Mouse (Mus musculus) ES-Bruce4 (cell line): ENCODE results near the gene Dact2. TPM values are rescaled to one million over a fixed set of nuclear protein-coding genes. Genes with fewer than 3 reads are reported as not detected.

ENCODE experiments used
- H3K27ac ChIP-seq: 2 replicates; pipeline ENCODE4 v1.5.1; 2012; ENCODE audit warnings: low read length, inconsistent platforms; ENCODE audit not compliant: insufficient read depth
- H3K27me3 ChIP-seq: 2 replicates; pipeline ENCODE4 v1.6.1; 2012; ENCODE audit warnings: mild to moderate bottlenecking, low read length, inconsistent platforms; ENCODE audit not compliant: control insufficient read depth, poor library complexity, insufficient read depth, severe bottlenecking
- H3K36me3 ChIP-seq: 2 replicates; pipeline ENCODE4 v1.6.1; 2012; ENCODE audit warnings: inconsistent platforms, mild to moderate bottlenecking, low read length, moderate library complexity; ENCODE audit not compliant: control insufficient read depth, poor library complexity, insufficient read depth, severe bottlenecking
- H3K4me1 ChIP-seq: one replicate; pipeline ENCODE4 v1.8.1; 2011; ENCODE audit warnings: low read length; ENCODE audit not compliant: control insufficient read depth, insufficient read depth
- H3K4me3 ChIP-seq: 2 replicates; pipeline ENCODE4 v1.5.1; 2011; ENCODE audit warnings: low read depth, mild to moderate bottlenecking, low read length
- H3K9ac ChIP-seq: 2 replicates; pipeline ENCODE4 v1.6.1; 2012; ENCODE audit warnings: low read depth, mild to moderate bottlenecking, inconsistent platforms; ENCODE audit not compliant: poor library complexity, severe bottlenecking
- H3K9me3 ChIP-seq: replicated peaks from 2 replicates; pipeline ENCODE4 v1.6.1; 2012; ENCODE audit warnings: mild to moderate bottlenecking, low read length, inconsistent platforms; ENCODE audit not compliant: control insufficient read depth, poor library complexity, insufficient read depth, severe bottlenecking
- CTCF ChIP-seq: IDR thresholded peaks from one replicate; pipeline ENCODE4 v1.8.1; 2011; ENCODE audit warnings: low read depth, low read length
- EP300 ChIP-seq: IDR thresholded peaks from 2 replicates; pipeline ENCODE4 v1.6.1; 2011; ENCODE audit warnings: low read depth, low read length; ENCODE audit not compliant: insufficient read depth
- POLR2A ChIP-seq: IDR thresholded peaks from one replicate; pipeline ENCODE4 v1.8.1; 2011; ENCODE audit warnings: low read length; ENCODE audit not compliant: insufficient read depth
- polyA plus RNA-seq: library from polyadenylated mRNA; stranded (reverse); fragments of >200 nt; gene quantifications from 2 replicates; pipeline ENCODE4 v1.2.4, GENCODE M21; 2011; ENCODE audit warnings: low read depth; ENCODE audit not compliant: missing spikeins, insufficient read depth, insufficient read length

Gene Dact2
- polyA plus RNA-seq, 1 experiment, result 15.8 TPM

DNA sequence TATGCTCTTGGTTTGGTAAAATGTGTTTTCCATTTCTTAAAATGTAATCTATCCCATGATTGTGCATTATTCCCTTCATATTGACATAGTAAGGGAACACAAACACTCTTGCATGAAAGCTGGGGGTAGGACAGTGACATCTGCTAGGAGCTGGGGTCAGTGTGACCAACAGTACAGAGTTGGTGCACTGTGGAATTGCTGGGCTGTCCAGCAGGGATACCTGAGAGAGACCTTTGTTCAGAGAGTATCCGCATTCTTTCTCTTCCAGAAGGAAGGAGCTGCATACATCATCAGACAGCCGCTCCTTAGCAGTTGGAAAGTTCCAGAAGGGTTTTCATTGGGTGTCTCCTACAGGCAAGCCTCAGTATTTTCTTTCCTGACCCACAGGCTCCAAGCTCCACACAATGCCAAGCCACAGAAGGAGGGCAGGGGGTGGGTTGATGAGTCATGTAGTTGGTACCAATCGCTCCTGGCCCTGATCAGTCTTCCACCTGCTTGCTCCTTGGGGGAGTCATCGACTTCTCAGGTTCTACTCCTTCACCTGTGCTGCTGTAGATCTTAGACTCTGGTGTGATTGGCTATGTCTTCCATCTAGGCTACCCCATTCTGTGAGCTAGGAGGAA, 19.8 kb downstream of the Dact2 start:
- Histone ChIP-seq H3K4me3 (no peak overlapping the region), H3K36me3 (no peaks in the 10 kb centered on the region), H3K27me3 (no peaks in the 10 kb centered on the region), H3K4me1 (no peaks in the 10 kb centered on the region), H3K9me3 (no peaks in the 10 kb centered on the region), H3K9ac (no peak overlapping the region), H3K27ac (no peak overlapping the region)
- no peak for TF ChIP-seq CTCF
- no peak for TF ChIP-seq POLR2A
- TF ChIP-seq EP300, result no peak

- H3K36me3 ChIP-seq, result no peaks in the 10 kb centered on the region
- no peaks in the 10 kb centered on the region for H3K4me1 ChIP-seq
- TF ChIP-seq EP300 (no peak), CTCF (no peak), POLR2A (no peak)
- H3K27me3 ChIP-seq, result no peaks in the 10 kb centered on the region
- no peak overlapping the region for H3K4me3 ChIP-seq
- H3K9ac ChIP-seq, result no peak overlapping the region
- no peak overlapping the region for H3K27ac ChIP-seq
- H3K9me3 ChIP-seq, result no peaks in the 10 kb centered on the region
These were observed 20.4 kb downstream of the Dact2 start for GRCm38 (mm10) chr17:14183717-14184116.

GRCm38 (mm10) chr17:14182860-14183259, 21.2 kb downstream of the Dact2 start:
- no peaks in the 10 kb centered on the region for H3K9me3 ChIP-seq
- TF ChIP-seq EP300 (no peak), POLR2A (no peak), CTCF (no peak)
- H3K36me3 ChIP-seq, result no peaks in the 10 kb centered on the region
- no peaks in the 10 kb centered on the region for H3K4me1 ChIP-seq
- no peak overlapping the region for H3K27ac ChIP-seq
- no peak overlapping the region for H3K9ac ChIP-seq
- no peaks in the 10 kb centered on the region for H3K27me3 ChIP-seq
- H3K4me3 ChIP-seq, result no peak overlapping the region

DNA sequence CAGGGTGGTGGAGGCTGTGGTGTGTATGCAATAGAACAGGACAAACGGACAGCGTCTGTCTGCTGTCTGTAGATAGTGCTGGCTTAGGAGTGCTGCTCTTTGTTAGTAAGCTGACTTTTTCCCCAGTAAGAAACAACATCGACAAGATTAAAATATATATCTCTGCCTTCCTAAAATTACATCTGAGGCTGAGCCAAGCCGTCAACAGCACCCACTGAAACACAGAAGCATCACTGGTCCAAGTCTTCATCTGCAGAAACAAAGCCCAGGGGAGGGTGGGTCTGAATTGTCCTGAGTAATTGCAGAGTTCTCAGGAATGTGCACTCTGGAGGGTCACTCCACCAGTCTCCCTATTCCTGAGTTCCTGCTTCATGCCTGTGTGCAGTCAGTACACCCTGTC, 25.2 kb downstream of the Dact2 start:
- Histone ChIP-seq H3K36me3 (no peaks in the 10 kb centered on the region), H3K9ac (no peak overlapping the region), H3K9me3 (no peaks in the 10 kb centered on the region), H3K27ac (no peak overlapping the region), H3K4me3 (no peak overlapping the region), H3K4me1 (peaks cover 4% of the 10 kb centered on the region), H3K27me3 (no peaks in the 10 kb centered on the region)
- TF ChIP-seq EP300 (no peak), POLR2A (no peak), CTCF (no peak)

DNA sequence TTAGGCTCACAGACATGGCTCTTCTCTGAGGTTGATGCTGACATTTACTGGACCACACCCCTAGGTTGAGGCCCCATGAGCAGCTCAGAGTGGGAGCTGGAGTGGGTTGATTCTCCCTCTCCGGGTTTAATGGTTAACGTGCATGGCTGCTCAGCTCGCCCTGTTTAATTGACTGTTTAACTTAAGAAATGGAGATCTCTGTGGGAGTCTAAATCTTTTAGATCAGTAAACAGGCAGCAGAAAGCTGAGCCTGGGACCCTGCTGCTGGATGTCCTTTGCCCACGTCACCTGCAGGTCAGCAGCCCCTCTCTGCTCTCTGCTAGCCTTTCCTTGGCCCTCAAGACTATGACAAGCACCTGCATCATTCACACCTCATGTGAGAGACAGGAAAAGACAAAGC, 25.6 kb downstream of the Dact2 start:
- H3K4me1 ChIP-seq, result peaks cover 8% of the 10 kb centered on the region
- H3K27ac ChIP-seq, result no peak overlapping the region
- H3K27me3 ChIP-seq, result no peaks in the 10 kb centered on the region
- no peaks in the 10 kb centered on the region for H3K9me3 ChIP-seq
- H3K36me3 ChIP-seq, result no peaks in the 10 kb centered on the region
- TF ChIP-seq POLR2A (no peak), EP300 (no peak), CTCF (no peak)
- H3K4me3 ChIP-seq, result no peak overlapping the region
- H3K9ac ChIP-seq, result no peak overlapping the region

DNA sequence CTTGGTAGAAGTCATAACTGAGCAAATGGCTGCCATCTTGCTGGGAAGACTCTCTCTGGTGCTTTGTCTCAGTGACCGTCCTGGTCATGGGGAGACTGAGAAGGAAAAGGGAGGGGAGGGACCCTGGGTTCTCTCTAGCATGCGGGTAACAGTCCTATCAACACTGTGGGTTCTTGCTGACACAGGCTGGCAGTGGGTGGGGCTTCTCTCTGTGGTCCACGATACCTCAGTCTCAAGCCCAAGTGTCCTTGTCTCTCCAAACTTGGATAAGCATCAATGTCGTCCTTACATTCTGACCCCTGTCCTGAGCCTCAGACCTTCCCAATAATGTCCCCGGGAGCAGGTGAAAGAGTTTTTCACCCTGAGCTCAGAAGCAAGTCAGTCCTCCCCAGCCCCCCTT, 26.1 kb downstream of the Dact2 start:
- Histone ChIP-seq H3K27ac (no peak overlapping the region), H3K4me3 (no peak overlapping the region)
- TF ChIP-seq POLR2A, result no peak
- TF ChIP-seq CTCF, result no peak
- TF ChIP-seq EP300, result no peak

More for the DNA sequence above, 26.1 kb downstream of the Dact2 start:
- H3K36me3 ChIP-seq, result no peaks in the 10 kb centered on the region
- peaks cover 8% of the 10 kb centered on the region for H3K4me1 ChIP-seq
- no peak overlapping the region for H3K9ac ChIP-seq
- H3K9me3 ChIP-seq, result no peaks in the 10 kb centered on the region
- H3K27me3 ChIP-seq, result no peaks in the 10 kb centered on the region
